Mouse (Mus musculus): ENCODE results near the gene B4galt3. TPM values are rescaled to one million over a fixed set of nuclear protein-coding genes. Genes with fewer than 3 reads are reported as not detected.

B4galt3 gene
- 72.3 and 75.5 TPM in 2 replicates for polyA plus RNA-seq (2014; fragmentation: Nextera tagmentation; extraction: Ambion mirVana)

GRCm38 (mm10) chr1:171269848-171270572 is at the start of gene B4galt3:
B4galt3 (plus strand) TSS chr1:171270328.
- Histone ChIP-seq H3K4me2 (ENCODE audit: low read depth, low read length, severe bottlenecking) (peak within 1 kb of the TSS; percentile 99), H3K9me3 (ENCODE audit: control insufficient read depth, low read length) (no peaks in the 10 kb centered on the region), H3K4me3 (ENCODE audit: low read depth, low read length) (peak within 1 kb of the TSS; percentile 65), H3K27me3 (ENCODE audit: control insufficient read depth, insufficient read depth, low read length) (no peaks in the 10 kb centered on the region), H3K27ac (ENCODE audit: low read depth, low read length) (no peak within 1 kb of the TSS), H3K36me3 (ENCODE audit: control insufficient read depth, insufficient read depth, low read length) (no peaks in the 10 kb centered on the region; the same call in 1 of the 2 replicates), H3K4me1 (replicated peaks; ENCODE audit: control insufficient read depth, insufficient read depth, low read length) (peaks cover 8% of the 10 kb centered on the region; the same call in 1 of the 2 replicates), H3K9ac (ENCODE audit: low read length) (peak within 1 kb of the TSS; percentile 81)
- ATAC-seq (replicated peaks; ENCODE audit: low FRiP score), result peak; percentile 98
- DNase-seq (ENCODE audit: low spot score), result peak; percentile 98
- 3% methylated on average over 36 of the region's 36 CpGs for WGBS

DNA sequence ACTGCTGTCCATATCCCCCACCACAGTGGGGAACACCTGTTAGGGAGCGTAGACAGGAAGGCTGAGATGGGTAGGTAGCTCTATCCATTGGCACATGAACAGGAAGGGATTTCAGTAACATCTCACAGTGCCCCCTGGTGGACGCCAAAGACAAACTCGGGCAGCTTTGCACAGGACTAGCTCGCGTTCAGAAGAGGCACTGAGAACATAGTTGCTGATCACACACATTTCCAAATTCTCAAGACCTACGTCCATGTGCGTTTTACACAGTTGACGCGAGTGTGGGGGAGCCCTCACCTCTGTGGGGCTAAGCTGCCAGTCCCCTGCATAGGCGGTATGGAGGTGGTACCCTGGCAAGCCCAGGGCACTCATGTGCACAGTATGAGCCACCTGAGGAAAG is 49.3 kb upstream of the B4galt3 start:
- WGBS, result 9% methylated on average over 10 of the region's 10 CpGs

GRCm38 (mm10) chr1:171221281-171222193 is 48.6 kb upstream of the B4galt3 start:
- Histone ChIP-seq H3K4me1 (replicated peaks; ENCODE audit: control insufficient read depth, insufficient read depth, low read length) (peaks cover 2% of the 10 kb centered on the region; the same call in 1 of the 2 replicates), H3K27me3 (ENCODE audit: control insufficient read depth, insufficient read depth, low read length) (no peaks in the 10 kb centered on the region), H3K4me2 (ENCODE audit: low read depth, low read length, severe bottlenecking) (peak overlapping the region; percentile 81), H3K27ac (ENCODE audit: low read depth, low read length) (peak overlapping the region; percentile 6; the same call in 1 of the 2 replicates), H3K4me3 (ENCODE audit: low read depth, low read length) (peak overlapping the region; percentile 57), H3K36me3 (ENCODE audit: control insufficient read depth, insufficient read depth, low read length) (no peaks in the 10 kb centered on the region), H3K9me3 (ENCODE audit: control insufficient read depth, low read length) (no peaks in the 10 kb centered on the region), H3K9ac (ENCODE audit: low read length) (peak overlapping the region; percentile 65)
- ATAC-seq (replicated peaks; ENCODE audit: low FRiP score) (peak; percentile 17), DNase-seq (ENCODE audit: low spot score) (no peak)
- 7% methylated on average over 22 of the region's 22 CpGs for WGBS

More for the DNA sequence above, 49.3 kb upstream of the B4galt3 start:
- Histone ChIP-seq H3K4me1 (replicated peaks; ENCODE audit: control insufficient read depth, insufficient read depth, low read length) (peaks cover 2% of the 10 kb centered on the region; the same call in 1 of the 2 replicates), H3K36me3 (ENCODE audit: control insufficient read depth, insufficient read depth, low read length) (no peaks in the 10 kb centered on the region), H3K27ac (ENCODE audit: low read depth, low read length) (no peak overlapping the region), H3K27me3 (ENCODE audit: control insufficient read depth, insufficient read depth, low read length) (no peaks in the 10 kb centered on the region), H3K9me3 (ENCODE audit: control insufficient read depth, low read length) (no peaks in the 10 kb centered on the region), H3K9ac (ENCODE audit: low read length) (no peak overlapping the region), H3K4me2 (ENCODE audit: low read depth, low read length, severe bottlenecking) (peak overlapping the region; percentile 22; the same call in 1 of the 2 replicates), H3K4me3 (ENCODE audit: low read depth, low read length) (no peak overlapping the region)
- DNase-seq (ENCODE audit: low spot score), result peak; percentile 91
- ATAC-seq (replicated peaks; ENCODE audit: low FRiP score), result peak; percentile 28

- DNase-seq (ENCODE audit: low spot score) (peak; percentile 93), ATAC-seq (replicated peaks; ENCODE audit: low FRiP score) (peak; percentile 97)
- peak within 1 kb of the TSS; percentile 42 for H3K27ac ChIP-seq (ENCODE audit: low read depth, low read length)
- H3K36me3 ChIP-seq (ENCODE audit: control insufficient read depth, insufficient read depth, low read length), result no peaks in the 10 kb centered on the region
- peak within 1 kb of the TSS; percentile 57 for H3K4me3 ChIP-seq (ENCODE audit: low read depth, low read length)
- WGBS, result 2% methylated on average over 28 of the region's 28 CpGs
- peak within 1 kb of the TSS; percentile 81 for H3K4me2 ChIP-seq (ENCODE audit: low read depth, low read length, severe bottlenecking)
- H3K9ac ChIP-seq (ENCODE audit: low read length), result peak within 1 kb of the TSS; percentile 65
- H3K9me3 ChIP-seq (ENCODE audit: control insufficient read depth, low read length), result no peaks in the 10 kb centered on the region
- H3K27me3 ChIP-seq (ENCODE audit: control insufficient read depth, insufficient read depth, low read length), result no peaks in the 10 kb centered on the region
- peaks cover 2% of the 10 kb centered on the region; the same call in 1 of the 2 replicates for H3K4me1 ChIP-seq (replicated peaks; ENCODE audit: control insufficient read depth, insufficient read depth, low read length)
Observed at GRCm38 (mm10) chr1:171222238-171223155, 47.6 kb upstream of the B4galt3 start, which contains the start of gene Tomm40l. Tomm40l (minus strand) TSS chr1:171222514.

DNA sequence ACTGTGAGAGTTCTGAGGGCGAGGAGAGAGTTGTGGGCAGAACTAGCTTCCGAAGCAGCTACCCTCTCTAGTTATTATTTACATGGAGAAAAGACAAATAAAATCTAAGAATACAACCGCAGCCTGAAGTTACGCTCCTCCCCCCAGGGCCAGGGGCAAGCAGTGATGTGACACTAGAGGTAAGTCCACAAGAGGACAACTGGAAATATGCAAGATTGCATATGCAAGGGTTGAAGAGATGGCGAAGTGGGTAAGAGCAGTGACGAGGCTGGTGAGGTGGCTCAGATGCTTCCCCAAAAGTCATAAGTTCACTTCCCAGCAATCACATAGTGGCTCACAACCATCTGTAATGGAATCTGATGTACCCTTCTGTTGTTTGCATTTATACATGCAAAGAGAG is 47.0 kb upstream of the B4galt3 start:
- peaks cover 2% of the 10 kb centered on the region; the same call in 1 of the 2 replicates for H3K4me1 ChIP-seq (replicated peaks; ENCODE audit: control insufficient read depth, insufficient read depth, low read length)
- peak overlapping the region; percentile 57 for H3K4me3 ChIP-seq (ENCODE audit: low read depth, low read length)
- peak overlapping the region; percentile 31; the same call in 1 of the 2 replicates for H3K4me2 ChIP-seq (ENCODE audit: low read depth, low read length, severe bottlenecking)
- no peaks in the 10 kb centered on the region for H3K36me3 ChIP-seq (ENCODE audit: control insufficient read depth, insufficient read depth, low read length)
- WGBS, result 89% methylated on average over 6 of the region's 6 CpGs
- H3K27ac ChIP-seq (ENCODE audit: low read depth, low read length), result 0 out of 2 replicates have a peak overlapping the region, but pooled peaks have one; percentile 42
- DNase-seq (ENCODE audit: low spot score) (no peak), ATAC-seq (replicated peaks; ENCODE audit: low FRiP score) (no peak)
- no peaks in the 10 kb centered on the region for H3K9me3 ChIP-seq (ENCODE audit: control insufficient read depth, low read length)
- H3K9ac ChIP-seq (ENCODE audit: low read length), result no peak overlapping the region
- H3K27me3 ChIP-seq (ENCODE audit: control insufficient read depth, insufficient read depth, low read length), result no peaks in the 10 kb centered on the region

- H3K27me3 ChIP-seq (ENCODE audit: control insufficient read depth, insufficient read depth, low read length), result no peaks in the 10 kb centered on the region
- peaks cover 2% of the 10 kb centered on the region; the same call in 1 of the 2 replicates for H3K4me1 ChIP-seq (replicated peaks; ENCODE audit: control insufficient read depth, insufficient read depth, low read length)
- 91% methylated on average over 2 of the region's 2 CpGs for WGBS
- no peak overlapping the region for H3K4me2 ChIP-seq (ENCODE audit: low read depth, low read length, severe bottlenecking)
- H3K36me3 ChIP-seq (ENCODE audit: control insufficient read depth, insufficient read depth, low read length), result no peaks in the 10 kb centered on the region
- no peak overlapping the region for H3K4me3 ChIP-seq (ENCODE audit: low read depth, low read length)
- no peaks in the 10 kb centered on the region for H3K9me3 ChIP-seq (ENCODE audit: control insufficient read depth, low read length)
- DNase-seq (ENCODE audit: low spot score) (no peak), ATAC-seq (replicated peaks; ENCODE audit: low FRiP score) (no peak)
- no peak overlapping the region for H3K27ac ChIP-seq (ENCODE audit: low read depth, low read length)
- no peak overlapping the region for H3K9ac ChIP-seq (ENCODE audit: low read length)
Observed at GRCm38 (mm10) chr1:171223796-171224195, 46.3 kb upstream of the B4galt3 start.

GRCm38 (mm10) chr1:171224857-171225256 is 45.3 kb upstream of the B4galt3 start, which contains the start of gene Apoa2:
Apoa2 (plus strand) TSS chr1:171225054.
- no peak within 1 kb of the TSS for H3K4me3 ChIP-seq (ENCODE audit: low read depth, low read length)
- no peak within 1 kb of the TSS for H3K9ac ChIP-seq (ENCODE audit: low read length)
- no peaks in the 10 kb centered on the region for H3K36me3 ChIP-seq (ENCODE audit: control insufficient read depth, insufficient read depth, low read length)
- H3K27ac ChIP-seq (ENCODE audit: low read depth, low read length), result no peak within 1 kb of the TSS
- H3K4me1 ChIP-seq (replicated peaks; ENCODE audit: control insufficient read depth, insufficient read depth, low read length), result peaks cover 2% of the 10 kb centered on the region; the same call in 1 of the 2 replicates
- WGBS, result 77% methylated on average over 5 of the region's 5 CpGs
- H3K27me3 ChIP-seq (ENCODE audit: control insufficient read depth, insufficient read depth, low read length), result no peaks in the 10 kb centered on the region
- ATAC-seq (replicated peaks; ENCODE audit: low FRiP score) (no peak), DNase-seq (ENCODE audit: low spot score) (no peak)
- no peak within 1 kb of the TSS for H3K4me2 ChIP-seq (ENCODE audit: low read depth, low read length, severe bottlenecking)
- H3K9me3 ChIP-seq (ENCODE audit: control insufficient read depth, low read length), result no peaks in the 10 kb centered on the region
